Mouse (Mus musculus): Measurements from ENCODE around the gene Hhat.

Hhat gene

DNA sequence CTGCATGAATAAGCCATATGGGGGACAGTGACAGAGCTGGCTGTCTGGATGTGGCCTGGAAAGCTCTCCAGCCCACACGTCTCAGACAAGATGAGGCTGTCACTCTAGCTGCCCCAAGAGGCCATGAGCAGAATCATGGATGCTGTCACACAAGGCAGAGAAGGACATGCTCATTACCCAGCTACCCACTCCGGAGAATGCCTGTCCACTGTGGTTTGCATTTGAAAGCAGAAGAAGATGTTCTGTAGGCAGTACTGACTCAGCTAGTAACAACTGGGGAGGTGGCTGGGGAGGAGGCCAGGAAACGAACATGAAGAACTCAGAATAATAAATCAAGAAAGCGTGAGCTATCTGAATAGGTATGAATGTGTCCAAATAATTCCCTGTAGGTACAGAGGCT lies 215.5 kb downstream of the Hhat start:
- TF ChIP-seq POU5F1 (IDR thresholded peaks at IDR 0.05; ENCODE audit: borderline replicate concordance, low read length) (no peak), CTCF (conservative IDR thresholded peaks at IDR 0.05; ENCODE audit: low read length) (no peak), NANOG (IDR thresholded peaks at IDR 0.05; ENCODE audit: borderline replicate concordance, low read length) (no peak)

GRCm38 (mm10) chr1:192550561-192550960 lies 220.5 kb downstream of the Hhat start:
- H3K4me3 ChIP-seq (replicated peaks; ENCODE audit: low read length) = no peak overlapping the region
- TF ChIP-seq CTCF (conservative IDR thresholded peaks at IDR 0.05; ENCODE audit: low read length) = no peak
- TF ChIP-seq NANOG (IDR thresholded peaks at IDR 0.05; ENCODE audit: borderline replicate concordance, low read length) = no peak
- TF ChIP-seq POU5F1 (IDR thresholded peaks at IDR 0.05; ENCODE audit: borderline replicate concordance, low read length) = no peak
- H3K27me3 ChIP-seq (ENCODE audit: insufficient read depth, low read length) = no peaks in the 10 kb centered on the region
- no peaks in the 10 kb centered on the region for H3K9me3 ChIP-seq (ENCODE audit: low read length)
- H3K4me1 ChIP-seq (replicated peaks; ENCODE audit: low read depth, low read length) = no peaks in the 10 kb centered on the region
- H3K36me3 ChIP-seq (ENCODE audit: insufficient read depth, low read length) = no peaks in the 10 kb centered on the region

More for the DNA sequence above, 215.5 kb downstream of the Hhat start:
- Histone ChIP-seq H3K4me3 (replicated peaks; ENCODE audit: low read length) (no peak overlapping the region), H3K27me3 (ENCODE audit: insufficient read depth, low read length) (no peaks in the 10 kb centered on the region), H3K36me3 (ENCODE audit: insufficient read depth, low read length) (no peaks in the 10 kb centered on the region), H3K9me3 (ENCODE audit: low read length) (no peaks in the 10 kb centered on the region), H3K4me1 (replicated peaks; ENCODE audit: low read depth, low read length) (no peaks in the 10 kb centered on the region)

DNA sequence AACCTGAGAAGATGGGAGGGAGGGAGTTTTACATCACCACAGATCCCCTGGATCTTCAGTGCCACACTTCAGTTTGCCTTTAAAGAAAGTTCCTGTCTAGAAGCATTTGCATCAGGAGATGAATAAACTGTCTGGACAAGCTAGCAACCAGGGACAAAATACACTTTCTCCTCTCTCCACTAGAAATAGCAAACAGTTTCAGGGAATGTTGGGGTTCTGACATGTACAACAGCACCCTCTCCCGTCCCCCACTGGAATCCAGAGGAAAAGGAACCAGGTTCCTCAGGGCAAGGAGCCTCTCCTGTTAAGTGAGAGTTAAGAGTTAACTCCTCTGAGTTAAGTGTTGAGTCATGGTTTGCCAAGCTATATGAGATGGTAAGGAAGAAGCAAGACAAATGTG lies 224.2 kb downstream of the Hhat start:
- peaks cover 10% of the 10 kb centered on the region; the same call in 1 of the 2 replicates for H3K4me1 ChIP-seq (replicated peaks; ENCODE audit: low read depth, low read length)
- no peaks in the 10 kb centered on the region for H3K36me3 ChIP-seq (ENCODE audit: insufficient read depth, low read length)
- no peaks in the 10 kb centered on the region for H3K9me3 ChIP-seq (ENCODE audit: low read length)
- H3K27me3 ChIP-seq (ENCODE audit: insufficient read depth, low read length) = no peaks in the 10 kb centered on the region
- TF ChIP-seq NANOG (IDR thresholded peaks at IDR 0.05; ENCODE audit: borderline replicate concordance, low read length) = no peak
- H3K4me3 ChIP-seq (replicated peaks; ENCODE audit: low read length) = no peak overlapping the region

GRCm38 (mm10) chr1:192544901-192545300 lies 226.1 kb downstream of the Hhat start:
- no peak overlapping the region for H3K4me3 ChIP-seq (replicated peaks; ENCODE audit: low read length)
- H3K4me1 ChIP-seq (replicated peaks; ENCODE audit: low read depth, low read length) = peaks cover 14% of the 10 kb centered on the region
- H3K27me3 ChIP-seq (ENCODE audit: insufficient read depth, low read length) = no peaks in the 10 kb centered on the region
- TF ChIP-seq CTCF (conservative IDR thresholded peaks at IDR 0.05; ENCODE audit: low read length) = no peak
- no peak for TF ChIP-seq NANOG (IDR thresholded peaks at IDR 0.05; ENCODE audit: borderline replicate concordance, low read length)
- TF ChIP-seq POU5F1 (IDR thresholded peaks at IDR 0.05; ENCODE audit: borderline replicate concordance, low read length) = no peak
- no peaks in the 10 kb centered on the region for H3K36me3 ChIP-seq (ENCODE audit: insufficient read depth, low read length)
- no peaks in the 10 kb centered on the region for H3K9me3 ChIP-seq (ENCODE audit: low read length)

DNA sequence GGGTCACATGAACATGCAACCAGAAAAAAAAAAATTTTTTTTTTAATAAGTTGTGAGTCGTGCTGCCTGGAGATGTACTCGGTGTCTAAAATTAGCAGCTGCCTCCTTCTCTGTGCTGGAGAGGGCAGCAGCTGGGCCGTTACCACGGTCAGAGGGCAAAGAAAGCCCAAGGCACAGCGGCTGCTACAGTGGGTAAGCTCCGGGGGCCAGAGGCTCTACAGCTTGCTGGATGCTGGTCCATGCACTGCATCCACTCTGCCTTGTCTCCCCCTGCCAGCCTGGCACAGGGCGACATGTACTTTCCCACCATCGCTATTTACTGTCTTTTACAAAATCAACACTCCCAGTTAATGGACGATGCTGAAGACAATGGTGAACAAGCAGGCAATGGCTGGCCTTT lies 226.9 kb downstream of the Hhat start:
- Histone ChIP-seq H3K36me3 (ENCODE audit: insufficient read depth, low read length) (no peaks in the 10 kb centered on the region), H3K4me3 (replicated peaks; ENCODE audit: low read length) (no peak overlapping the region), H3K9me3 (ENCODE audit: low read length) (no peaks in the 10 kb centered on the region), H3K4me1 (replicated peaks; ENCODE audit: low read depth, low read length) (peaks cover 14% of the 10 kb centered on the region), H3K27me3 (ENCODE audit: insufficient read depth, low read length) (no peaks in the 10 kb centered on the region)
- no peak for TF ChIP-seq CTCF (conservative IDR thresholded peaks at IDR 0.05; ENCODE audit: low read length)
- TF ChIP-seq POU5F1 (IDR thresholded peaks at IDR 0.05; ENCODE audit: borderline replicate concordance, low read length) = no peak
- TF ChIP-seq NANOG (IDR thresholded peaks at IDR 0.05; ENCODE audit: borderline replicate concordance, low read length) = no peak

DNA sequence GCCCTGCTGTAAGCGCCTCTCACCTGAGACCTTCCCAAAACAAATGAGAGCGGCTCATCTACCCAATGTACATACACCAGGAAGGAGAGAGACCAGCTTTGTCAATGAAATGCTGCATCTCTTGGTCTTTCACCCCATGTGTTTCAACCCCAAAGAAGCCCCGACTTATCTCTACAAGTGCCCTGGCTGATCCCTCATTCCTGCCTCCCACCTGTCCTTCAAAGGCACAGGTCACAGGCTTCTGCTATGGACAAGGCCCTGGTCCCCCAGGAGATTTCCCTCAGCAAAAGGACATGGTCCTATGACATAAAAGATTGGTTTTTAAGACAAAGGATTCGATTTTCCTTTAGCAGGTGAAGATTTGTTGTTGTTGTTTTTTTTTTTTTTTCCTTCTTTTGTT lies 227.3 kb downstream of the Hhat start:
- H3K27me3 ChIP-seq (ENCODE audit: insufficient read depth, low read length) = no peaks in the 10 kb centered on the region
- TF ChIP-seq POU5F1 (IDR thresholded peaks at IDR 0.05; ENCODE audit: borderline replicate concordance, low read length) (no peak), NANOG (IDR thresholded peaks at IDR 0.05; ENCODE audit: borderline replicate concordance, low read length) (no peak), CTCF (conservative IDR thresholded peaks at IDR 0.05; ENCODE audit: low read length) (no peak)
- no peak overlapping the region for H3K4me3 ChIP-seq (replicated peaks; ENCODE audit: low read length)
- H3K9me3 ChIP-seq (ENCODE audit: low read length) = no peaks in the 10 kb centered on the region
- H3K4me1 ChIP-seq (replicated peaks; ENCODE audit: low read depth, low read length) = peaks cover 14% of the 10 kb centered on the region
- no peaks in the 10 kb centered on the region for H3K36me3 ChIP-seq (ENCODE audit: insufficient read depth, low read length)

GRCm38 (mm10) chr1:192542093-192542492 lies 228.9 kb downstream of the Hhat start:
- no peaks in the 10 kb centered on the region for H3K27me3 ChIP-seq (ENCODE audit: insufficient read depth, low read length)
- H3K4me1 ChIP-seq (replicated peaks; ENCODE audit: low read depth, low read length) = peaks cover 14% of the 10 kb centered on the region
- H3K9me3 ChIP-seq (ENCODE audit: low read length) = no peaks in the 10 kb centered on the region
- H3K36me3 ChIP-seq (ENCODE audit: insufficient read depth, low read length) = no peaks in the 10 kb centered on the region
- no peak for TF ChIP-seq POU5F1 (IDR thresholded peaks at IDR 0.05; ENCODE audit: borderline replicate concordance, low read length)
- no peak for TF ChIP-seq NANOG (IDR thresholded peaks at IDR 0.05; ENCODE audit: borderline replicate concordance, low read length)
- no peak for TF ChIP-seq CTCF (conservative IDR thresholded peaks at IDR 0.05; ENCODE audit: low read length)
- H3K4me3 ChIP-seq (replicated peaks; ENCODE audit: low read length) = no peak overlapping the region

DNA sequence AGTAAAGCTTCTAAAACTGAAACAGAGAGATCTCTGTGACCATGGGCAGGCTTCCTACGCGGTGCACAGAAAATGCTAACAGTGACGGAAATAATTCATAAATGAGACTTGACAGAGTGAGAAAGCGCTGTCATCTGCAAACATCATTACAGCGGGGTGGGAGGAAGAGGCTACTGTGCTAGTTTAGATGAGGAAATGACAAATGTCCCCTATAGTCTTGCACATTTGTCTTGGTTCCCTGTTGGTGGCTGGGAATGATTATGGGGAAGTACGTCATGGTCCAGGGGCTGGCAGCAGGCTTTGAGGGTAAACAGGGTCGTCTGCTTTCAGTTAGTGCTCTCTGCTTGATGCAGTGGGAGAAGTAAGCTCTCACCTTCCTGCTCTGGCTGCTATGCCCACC lies 233.9 kb downstream of the Hhat start:
- Histone ChIP-seq H3K4me1 (replicated peaks; ENCODE audit: low read depth, low read length) (peaks cover 8% of the 10 kb centered on the region), H3K27me3 (ENCODE audit: insufficient read depth, low read length) (no peaks in the 10 kb centered on the region), H3K36me3 (ENCODE audit: insufficient read depth, low read length) (no peaks in the 10 kb centered on the region), H3K4me3 (replicated peaks; ENCODE audit: low read length) (no peak overlapping the region), H3K9me3 (ENCODE audit: low read length) (no peaks in the 10 kb centered on the region)
- TF ChIP-seq CTCF (conservative IDR thresholded peaks at IDR 0.05; ENCODE audit: low read length) (no peak), NANOG (IDR thresholded peaks at IDR 0.05; ENCODE audit: borderline replicate concordance, low read length) (no peak), POU5F1 (IDR thresholded peaks at IDR 0.05; ENCODE audit: borderline replicate concordance, low read length) (no peak)

DNA sequence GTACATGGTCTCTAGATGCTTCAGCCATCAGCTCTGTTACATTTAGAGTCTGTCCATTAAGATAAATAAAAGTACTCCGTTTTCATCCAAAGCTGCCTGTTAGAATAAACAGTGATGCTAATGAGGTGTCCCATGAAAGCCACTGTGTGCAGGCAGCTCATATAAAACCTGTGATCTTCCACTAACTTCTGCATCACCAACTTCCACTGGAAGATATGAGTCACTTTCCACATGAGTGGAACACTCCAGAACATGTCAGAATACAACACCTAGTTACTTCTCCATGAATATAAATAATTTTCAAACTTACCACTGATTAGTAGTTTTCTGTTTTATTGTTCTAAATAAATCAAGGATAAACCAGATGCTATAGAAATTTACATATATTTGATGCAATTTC lies 234.6 kb downstream of the Hhat start:
- H3K9me3 ChIP-seq (ENCODE audit: low read length) = no peaks in the 10 kb centered on the region
- no peak overlapping the region for H3K4me3 ChIP-seq (replicated peaks; ENCODE audit: low read length)
- H3K27me3 ChIP-seq (ENCODE audit: insufficient read depth, low read length) = no peaks in the 10 kb centered on the region
- peaks cover 1% of the 10 kb centered on the region for H3K4me1 ChIP-seq (replicated peaks; ENCODE audit: low read depth, low read length)
- no peaks in the 10 kb centered on the region for H3K36me3 ChIP-seq (ENCODE audit: insufficient read depth, low read length)
- TF ChIP-seq CTCF (conservative IDR thresholded peaks at IDR 0.05; ENCODE audit: low read length) (no peak), POU5F1 (IDR thresholded peaks at IDR 0.05; ENCODE audit: borderline replicate concordance, low read length) (no peak), NANOG (IDR thresholded peaks at IDR 0.05; ENCODE audit: borderline replicate concordance, low read length) (no peak)

Data from E14TG2a.4 (cell line).